Mouse (Mus musculus): Measurements from ENCODE around the gene Gm10260.

DNA sequence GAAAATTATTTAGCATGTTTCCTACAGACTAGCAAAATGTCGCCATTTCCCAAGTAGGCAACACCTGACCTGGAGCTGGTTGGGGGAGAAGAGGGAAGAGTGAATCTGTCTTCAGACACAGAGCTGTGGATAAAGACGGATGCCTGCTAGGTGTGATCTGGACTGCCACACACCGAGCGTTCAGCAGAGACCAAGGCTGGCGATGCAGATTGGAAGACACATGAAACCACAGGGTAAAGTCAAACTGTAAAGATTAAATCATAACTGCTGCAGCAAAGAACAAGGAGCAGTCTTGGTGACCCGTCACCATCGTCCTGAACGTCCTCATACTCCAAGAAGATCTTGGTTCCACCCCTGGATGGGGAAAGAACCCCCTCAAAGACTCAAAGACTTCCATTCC lies 15.5 kb upstream of the Gm10260 start:
- TF ChIP-seq CTCF (IDR thresholded peaks at IDR 0.05; ENCODE audit: low read depth, low read length): no peak
- no peak for TF ChIP-seq POLR2A (IDR thresholded peaks at IDR 0.05; ENCODE audit: extremely low read depth, insufficient read depth, low read length)
